Mouse (Mus musculus) embryonic fibroblast, embryonic 13.5 days (primary cell): Measurements from ENCODE around the gene Kpna2.

Experiments used
- CTCF ChIP-seq: IDR thresholded peaks from 2 replicates; pipeline ENCODE4 v1.5.1; 2011; ENCODE audit warnings: mild to moderate bottlenecking, control low read depth, low read length, moderate library complexity, borderline replicate concordance; ENCODE audit not compliant: insufficient read depth
- POLR2A ChIP-seq: IDR thresholded peaks from 2 replicates; pipeline ENCODE4 v1.6.1; 2011; ENCODE audit warnings: low read depth, mild to moderate bottlenecking, control low read depth, low read length, moderate library complexity

- no peak for TF ChIP-seq CTCF
- TF ChIP-seq POLR2A: no peak
Measured at GRCm38 (mm10) chr11:106999949-107000513, 690 bp upstream of the Kpna2 start.
